In the genomic region with DNA sequence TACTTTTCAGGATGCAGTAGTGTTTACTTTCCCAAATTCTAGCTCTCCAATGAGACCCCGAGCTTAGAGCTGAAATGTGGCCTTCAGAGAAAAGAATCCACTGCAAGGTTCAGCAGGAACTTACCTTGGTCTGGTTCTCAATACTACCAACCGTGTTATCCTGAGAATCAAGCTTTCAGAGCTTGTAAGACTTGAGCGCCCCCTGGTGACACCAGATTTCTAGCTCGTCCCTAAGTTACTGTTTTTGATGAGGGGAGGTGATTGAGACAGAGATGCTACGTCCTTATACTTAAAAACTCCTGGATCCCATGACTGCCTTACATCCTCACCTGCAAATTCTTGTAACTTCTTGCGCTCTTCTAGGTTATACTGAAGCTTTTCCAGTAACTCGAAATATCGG, we compare ENCODE assay signal across 9 mouse cellular contexts. TPM values are rescaled to one million over a fixed set of nuclear protein-coding genes. Genes with fewer than 3 reads are reported as not detected.
DNase-seq lines count a peak whose midpoint lies in the region; ATAC-seq lines count a peak whose summit lies in the region.
"Had no signal": no experiment of that assay in that cellular context is flagged by ENCODE, and none has a peak within 500 bp of the region (broad histone marks: within the 10 kb centered on the region; RNA-seq: fewer than 3 reads in every experiment).

No protein-coding gene starts in this region.

- ATAC-seq in forebrain, embryonic 16.5 days, result no peak
- peak; percentile 86 for ATAC-seq in megakaryocyte, adult 5-6 weeks (ENCODE audit: poor library complexity, severe bottlenecking)

- WGBS in forebrain, embryonic 10.5 days, result 15% methylated on average over 8 of the region's 8 CpGs
- 13% methylated on average over 8 of the region's 8 CpGs for WGBS in forebrain, embryonic 16.5 days

- H3K4me3 ChIP-seq in forebrain, embryonic 10.5 days, result no peak overlapping the region
- H3K4me3 ChIP-seq in forebrain, embryonic 16.5 days (replicated peaks; ENCODE audit: low read length), result no peak overlapping the region

- no peaks in the 10 kb centered on the region for H3K9me3 ChIP-seq in forebrain, embryonic 10.5 days
- no peaks in the 10 kb centered on the region for H3K9me3 ChIP-seq in forebrain, embryonic 16.5 days (ENCODE audit: control insufficient read depth, low read length)

- no peak overlapping the region for H3K9ac ChIP-seq in forebrain, embryonic 16.5 days (replicated peaks; ENCODE audit: low read depth, low read length)

- H3K27ac ChIP-seq in forebrain, embryonic 10.5 days, result no peak overlapping the region
- no peak overlapping the region for H3K27ac ChIP-seq in forebrain, embryonic 16.5 days (ENCODE audit: low read length)

- DNase-seq in forebrain, embryonic 10.5 days (ENCODE audit: extremely low spot score, low spot score), result peak; percentile 74
- DNase-seq in T-cell, adult 2 months (ENCODE audit: low spot score), result peak; percentile 65
- DNase-seq in cerebellum, postnatal 14 days, result peak; percentile 93 to 98
- peak; percentile 57 to 82 for DNase-seq in gastrocnemius, postnatal 4 days (ENCODE audit: low spot score in 2 of 2)
- DNase-seq in layer of hippocampus, postnatal 10 days (ENCODE audit: low spot score in 2 of 2), result peak; percentile 91 to 93
- peak; percentile 56 to 74 for DNase-seq in spleen, postnatal 14 days (ENCODE audit: low spot score in 2 of 2)

- no peaks in the 10 kb centered on the region for H3K27me3 ChIP-seq in forebrain, embryonic 10.5 days (ENCODE audit: poor library complexity, severe bottlenecking)
- H3K27me3 ChIP-seq in forebrain, embryonic 16.5 days (replicated peaks; ENCODE audit: control insufficient read depth, insufficient read depth, low read length), result no peaks in the 10 kb centered on the region; the same call in 1 of the 2 replicates

- no peaks in the 10 kb centered on the region for H3K36me3 ChIP-seq in forebrain, embryonic 10.5 days (replicated peaks)
- H3K36me3 ChIP-seq in forebrain, embryonic 16.5 days (ENCODE audit: control insufficient read depth, insufficient read depth), result no peaks in the 10 kb centered on the region; the same call in 1 of the 2 replicates

- H3K4me1 ChIP-seq in forebrain, embryonic 10.5 days, result no peaks in the 10 kb centered on the region
- no peaks in the 10 kb centered on the region for H3K4me1 ChIP-seq in forebrain, embryonic 16.5 days (replicated peaks; ENCODE audit: control insufficient read depth, insufficient read depth, low read length)

- H3K4me2 ChIP-seq in forebrain, embryonic 16.5 days (ENCODE audit: low read length), result no peak overlapping the region

RNA-seq across cellular contexts. Expression of gene Strc, which starts 9.7 kb away (rescaled TPM):
- polyA plus RNA-seq in forebrain, embryonic 10.5 days (2016; fragmentation: Nextera tagmentation; extraction: Ambion mirVana), result not detected in 2 replicates
- not detected in 2 replicates for polyA plus RNA-seq in forebrain, embryonic 16.5 days (2015; fragmentation: Nextera tagmentation; extraction: Ambion mirVana)
- total RNA-seq in gastrocnemius, postnatal 4 days (2021), result not detected
- under 1 TPM; 0.13 to 0.16 TPM for total RNA-seq in layer of hippocampus, postnatal 10 days (2021)
- total RNA-seq in megakaryocyte, adult 5-6 weeks (2015), result not detected in 2 replicates
- total RNA-seq in megakaryocyte, adult 5-6 weeks (2017), result not detected in 2 replicates
- polyA plus RNA-seq: liver, embryonic 16.5 days had no signal

RNA-seq across cellular contexts. Expression of gene Pdia3, which starts 17.0 kb away (rescaled TPM):
- 578 and 630 TPM in 2 replicates for polyA plus RNA-seq in forebrain, embryonic 10.5 days (2016; fragmentation: Nextera tagmentation; extraction: Ambion mirVana)
- 334 and 342 TPM in 2 replicates for polyA plus RNA-seq in forebrain, embryonic 16.5 days (2015; fragmentation: Nextera tagmentation; extraction: Ambion mirVana)
- 100 to 1,000 TPM; 197 to 210 TPM for total RNA-seq in gastrocnemius, postnatal 4 days (2021)
- total RNA-seq in layer of hippocampus, postnatal 10 days (2021), result 100 to 1,000 TPM; 196 to 200 TPM
- total RNA-seq in megakaryocyte, adult 5-6 weeks (2015), result 273 and 278 TPM in 2 replicates
- 222 and 236 TPM in 2 replicates for total RNA-seq in megakaryocyte, adult 5-6 weeks (2017)

RNA-seq across cellular contexts. Expression of gene Catsper2, which starts 17.0 kb away (rescaled TPM):
- 1.5 and 2.0 TPM in 2 replicates for polyA plus RNA-seq in forebrain, embryonic 10.5 days (2016; fragmentation: Nextera tagmentation; extraction: Ambion mirVana)
- 4.5 and 7.5 TPM in 2 replicates for polyA plus RNA-seq in forebrain, embryonic 16.5 days (2015; fragmentation: Nextera tagmentation; extraction: Ambion mirVana)
- 1 to 10 TPM; 3.1 to 4.0 TPM for total RNA-seq in gastrocnemius, postnatal 4 days (2021)
- total RNA-seq in layer of hippocampus, postnatal 10 days (2021), result 1 to 10 TPM; 3.8 to 4.2 TPM
- total RNA-seq in megakaryocyte, adult 5-6 weeks (2015), result 0.98 and 2.1 TPM in 2 replicates
- 0.89 and 1.4 TPM in 2 replicates for total RNA-seq in megakaryocyte, adult 5-6 weeks (2017)

RNA-seq across cellular contexts. Expression of gene Ckmt1, which starts 39.1 kb away (rescaled TPM):
- polyA plus RNA-seq in forebrain, embryonic 10.5 days (2016; fragmentation: Nextera tagmentation; extraction: Ambion mirVana), result 2.2 and 3.9 TPM in 2 replicates
- 26.3 and 35.7 TPM in 2 replicates for polyA plus RNA-seq in forebrain, embryonic 16.5 days (2015; fragmentation: Nextera tagmentation; extraction: Ambion mirVana)
- total RNA-seq in gastrocnemius, postnatal 4 days (2021), result under 1 TPM in 1 of 2 experiments, not detected in 1; 0.80 TPM
- total RNA-seq in layer of hippocampus, postnatal 10 days (2021), result 100 to 1,000 TPM; 252 to 307 TPM
- total RNA-seq in megakaryocyte, adult 5-6 weeks (2015), result not detected in 2 replicates
- not detected in 2 replicates for total RNA-seq in megakaryocyte, adult 5-6 weeks (2017)

RNA-seq across cellular contexts. Expression of gene Ppip5k1, which starts 41.4 kb away (rescaled TPM):
- 10.1 and 11.0 TPM in 2 replicates for polyA plus RNA-seq in forebrain, embryonic 10.5 days (2016; fragmentation: Nextera tagmentation; extraction: Ambion mirVana)
- 14.3 and 22.4 TPM in 2 replicates for polyA plus RNA-seq in forebrain, embryonic 16.5 days (2015; fragmentation: Nextera tagmentation; extraction: Ambion mirVana)
- total RNA-seq in gastrocnemius, postnatal 4 days (2021), result 10 to 100 TPM; 16.8 to 18.5 TPM
- total RNA-seq in layer of hippocampus, postnatal 10 days (2021), result 10 to 100 TPM; 50.0 to 51.1 TPM
- 4.5 and 6.5 TPM in 2 replicates for total RNA-seq in megakaryocyte, adult 5-6 weeks (2015)
- 8.8 and 12.5 TPM in 2 replicates for total RNA-seq in megakaryocyte, adult 5-6 weeks (2017)
